In the genomic region with DNA sequence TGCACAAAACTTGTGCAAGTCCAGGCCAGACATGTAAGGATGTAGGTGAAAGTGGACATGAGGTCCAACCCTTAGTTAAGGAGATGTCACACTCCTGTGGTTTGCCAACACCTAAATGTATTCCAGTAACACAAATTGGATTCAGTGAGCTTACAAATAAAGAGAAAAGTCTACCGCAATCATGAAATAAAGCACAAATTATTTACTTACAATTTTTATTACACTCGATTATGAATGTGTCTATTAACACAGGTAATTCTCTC, we compare ENCODE assay signal across 24 mouse cellular contexts. TPM values are rescaled to one million over a fixed set of nuclear protein-coding genes. Genes with fewer than 3 reads are reported as not detected.
"Had no signal": no experiment of that assay in that cellular context is flagged by ENCODE, and none has a peak within 500 bp of the region (broad histone marks: within the 10 kb centered on the region; RNA-seq: fewer than 3 reads in every experiment).

No protein-coding gene starts in this region.

- H3K27me3 ChIP-seq: liver, embryonic 13.5 days; midbrain, embryonic 12.5 days; midbrain, embryonic 15.5 days; neural tube, embryonic 12.5 days; neural tube, embryonic 15.5 days; stomach, embryonic 15.5 days had no signal

- ATAC-seq: hindbrain, postnatal 0 days; inflammation-experienced regulatory T-cells, adult 6 months; midbrain, embryonic 15.5 days had no signal

- H3K4me3 ChIP-seq: layer of hippocampus, adult 2 months; liver, embryonic 13.5 days; midbrain, embryonic 12.5 days; midbrain, embryonic 15.5 days; neural tube, embryonic 12.5 days; neural tube, embryonic 15.5 days; stomach, embryonic 15.5 days had no signal

- DNase-seq: layer of hippocampus, adult 9-11 months; liver, embryonic 13.5 days; lung, adult 2 months; lung, postnatal 14 days; right cerebral cortex, adult 18-20 months; right cerebral cortex, postnatal 25 days; spleen, adult 18-20 months; thymus, postnatal 25 days had no signal

- H3K27ac ChIP-seq: hindbrain, embryonic 14.5 days; hindbrain, postnatal 0 days; layer of hippocampus, adult 2 months; liver, embryonic 13.5 days; macrophage; midbrain, embryonic 12.5 days; midbrain, embryonic 15.5 days; neural tube, embryonic 12.5 days; neural tube, embryonic 15.5 days; stomach, embryonic 15.5 days had no signal

- H3K4me1 ChIP-seq: liver, embryonic 13.5 days; midbrain, embryonic 12.5 days; midbrain, embryonic 15.5 days; neural tube, embryonic 12.5 days; neural tube, embryonic 15.5 days; stomach, embryonic 15.5 days had no signal

- H3K9me3 ChIP-seq: liver, embryonic 13.5 days; midbrain, embryonic 12.5 days; midbrain, embryonic 15.5 days; neural tube, embryonic 12.5 days; neural tube, embryonic 15.5 days; stomach, embryonic 15.5 days had no signal

- H3K4me2 ChIP-seq: hindbrain, embryonic 14.5 days; liver, embryonic 13.5 days; midbrain, embryonic 12.5 days; midbrain, embryonic 15.5 days; neural tube, embryonic 12.5 days; neural tube, embryonic 15.5 days; stomach, embryonic 15.5 days had no signal

- H3K36me3 ChIP-seq: liver, embryonic 13.5 days; midbrain, embryonic 12.5 days; midbrain, embryonic 15.5 days; neural tube, embryonic 12.5 days; neural tube, embryonic 15.5 days; stomach, embryonic 15.5 days had no signal

- H3K9ac ChIP-seq: hindbrain, embryonic 14.5 days; liver, embryonic 13.5 days; midbrain, embryonic 12.5 days; midbrain, embryonic 15.5 days; neural tube, embryonic 12.5 days; neural tube, embryonic 15.5 days; stomach, embryonic 15.5 days had no signal

RNA-seq across cellular contexts. Expression of a gene that starts 23.7 kb away (rescaled TPM):
- polyA plus RNA-seq: hindbrain, embryonic 14.5 days; hindbrain, postnatal 0 days; inflammation-experienced regulatory T-cells, adult 6 months; limb, embryonic 11.5 days; limb, embryonic 14.5 days; liver, adult 2 months; liver, embryonic 13.5 days; liver, embryonic 16.5 days; lung, adult 2 months; lung, embryonic 16.5 days; macrophage; midbrain, embryonic 12.5 days; midbrain, embryonic 15.5 days; neural tube, embryonic 12.5 days; neural tube, embryonic 15.5 days; stomach, embryonic 15.5 days had no signal

RNA-seq across cellular contexts. Expression of a gene that starts 46.2 kb away (rescaled TPM):
- polyA plus RNA-seq: hindbrain, embryonic 14.5 days; hindbrain, postnatal 0 days; limb, embryonic 11.5 days; limb, embryonic 14.5 days; lung, embryonic 16.5 days; macrophage; midbrain, embryonic 12.5 days; midbrain, embryonic 15.5 days; neural tube, embryonic 12.5 days; neural tube, embryonic 15.5 days; thymus, postnatal 0 days had no signal

RNA-seq across cellular contexts. Expression of a gene that starts 50.9 kb away (rescaled TPM):
- polyA plus RNA-seq: hindbrain, embryonic 14.5 days; hindbrain, postnatal 0 days; inflammation-experienced regulatory T-cells, adult 6 months; limb, embryonic 11.5 days; limb, embryonic 14.5 days; liver, adult 2 months; liver, embryonic 13.5 days; liver, embryonic 16.5 days; lung, adult 2 months; lung, embryonic 16.5 days; macrophage; midbrain, embryonic 12.5 days; midbrain, embryonic 15.5 days; neural tube, embryonic 12.5 days; neural tube, embryonic 15.5 days; stomach, embryonic 15.5 days had no signal
